Mouse (Mus musculus): ENCODE results near the gene Mr1.

- TF ChIP-seq CTCF (IDR thresholded peaks at IDR 0.05; ENCODE audit: low read depth, low read length) (no peak), GATA1 (IDR thresholded peaks at IDR 0.05; ENCODE audit: borderline replicate concordance, low read length) (no peak), POLR2AphosphoS5 (IDR thresholded peaks at IDR 0.05; ENCODE audit: insufficient replicate concordance, low read depth, low read length) (no peak)
Measured at GRCm38 (mm10) chr1:155090736-155091135, 55.9 kb downstream of the Mr1 start.

Data from G1E (cell line).